Mouse (Mus musculus) hindbrain, postnatal 0 days (tissue): ENCODE data around the gene Arid5b. TPM values are rescaled to one million over a fixed set of nuclear protein-coding genes. Genes with fewer than 3 reads are reported as not detected.

Source experiments
- ATAC-seq: fragments of 200-750 bp; cut with Nextera tagmentation; 2 replicates; pipeline ENCODE4 v1.8.0; 2017; ENCODE audit warnings: mild to moderate bottlenecking, moderate TSS enrichment, moderate library complexity
- DNase-seq: peaks from one replicate; pipeline ENCODE4 v3.0.0-alpha.2; 2015; ENCODE audit warnings: low spot score
- H3K27ac ChIP-seq: fragments of 300-500 bp; sonication (generic); 2 replicates; pipeline ENCODE4 v1.5.1; 2014; ENCODE audit warnings: mild to moderate bottlenecking
- H3K27me3 ChIP-seq: fragments of 300-500 bp; sonication (generic); 2 replicates; pipeline ENCODE4 v1.6.1; 2014; ENCODE audit warnings: low read length, mixed read lengths; ENCODE audit not compliant: insufficient read depth
- H3K36me3 ChIP-seq: fragments of 300-500 bp; sonication (generic); 2 replicates; pipeline ENCODE4 v1.6.1; 2014; ENCODE audit warnings: low read length, mixed read lengths; ENCODE audit not compliant: insufficient read depth
- H3K4me1 ChIP-seq: fragments of 300-500 bp; sonication (generic); 2 replicates; pipeline ENCODE4 v1.6.1; 2014; ENCODE audit warnings: antibody characterized with exemption, low read length, mixed read lengths; ENCODE audit not compliant: insufficient read depth
- H3K4me2 ChIP-seq: fragments of 300-500 bp; sonication (generic); 2 replicates; pipeline ENCODE4 v1.6.1; 2014; ENCODE audit warnings: low read depth, mild to moderate bottlenecking, low read length, moderate library complexity, mixed read lengths
- H3K4me3 ChIP-seq: fragments of 300-500 bp; sonication (generic); 2 replicates; pipeline ENCODE4 v1.5.1; 2014; ENCODE audit warnings: low read length
- H3K9ac ChIP-seq: fragments of 300-500 bp; sonication (generic); replicated peaks from 2 replicates; pipeline ENCODE4 v1.6.1; 2014; ENCODE audit warnings: mild to moderate bottlenecking, low read length, moderate library complexity, mixed read lengths
- H3K9me3 ChIP-seq: fragments of 300-500 bp; sonication (generic); 2 replicates; pipeline ENCODE4 v1.6.1; 2016; ENCODE audit warnings: low read length, mixed read lengths
- CTCF ChIP-seq: IDR thresholded peaks from 2 replicates; pipeline ENCODE4 v1.5.1; 2016; ENCODE audit warnings: antibody characterized with exemption, control low read depth, low read depth
- WGBS: fragments of 180-500 bp; shearing (Covaris S2); extraction: QIAGEN DNeasy Blood & Tissue Kit; methylation state at CpG from one replicate; pipeline ENCODE4 v1.1.7; 2014; 5-methylcytosine and 5-hydroxymethylcytosine counted together
- polyA plus RNA-seq: library from polyadenylated mRNA; unstranded; fragments of >200 nt; fragmentation: Nextera tagmentation; extraction: Ambion mirVana; gene quantifications from 2 replicates; pipeline ENCODE4 v1.2.1, GENCODE M21; 2015
- total RNA-seq: library from RNA; depleted of rRNA; stranded (reverse); fragments of >200 nt; gene quantifications from 2 replicates; pipeline ENCODE4 v1.2.3, GENCODE M21; 2014

Arid5b gene
- total and polyA plus RNA-seq, 2 experiments from 2014 or later = 13.1 to 13.8 TPM

- ATAC-seq (peak; percentile 75), DNase-seq (peak; percentile 57)
- Histone ChIP-seq H3K9ac (no peak overlapping the region), H3K27ac (peak overlapping the region; percentile 56; the same call in 1 of the 2 replicates), H3K4me3 (peak overlapping the region; percentile 26; the same call in 1 of the 2 replicates), H3K9me3 (no peaks in the 10 kb centered on the region), H3K4me1 (0 out of 2 replicates have a peak, but pooled peaks cover 2% of the 10 kb centered on the region), H3K27me3 (no peaks in the 10 kb centered on the region), H3K4me2 (peak overlapping the region; percentile 54), H3K36me3 (no peaks in the 10 kb centered on the region)
- 22% methylated on average over 8 of the region's 8 CpGs for WGBS
- TF ChIP-seq CTCF = no peak
These were observed 87.4 kb downstream of the Arid5b start for GRCm38 (mm10) chr10:68191146-68191545.

GRCm38 (mm10) chr10:68189847-68190246, 88.7 kb downstream of the Arid5b start:
- H3K4me2 ChIP-seq = no peak overlapping the region
- no peak for TF ChIP-seq CTCF
- no peaks in the 10 kb centered on the region for H3K9me3 ChIP-seq
- 0 out of 2 replicates have a peak, but pooled peaks cover 2% of the 10 kb centered on the region for H3K4me1 ChIP-seq
- WGBS = 50% methylated on average over 3 of the region's 3 CpGs
- H3K9ac ChIP-seq = no peak overlapping the region
- DNase-seq (peak; percentile 32), ATAC-seq (no peak)
- no peaks in the 10 kb centered on the region for H3K27me3 ChIP-seq
- H3K27ac ChIP-seq = no peak overlapping the region
- H3K36me3 ChIP-seq = no peaks in the 10 kb centered on the region
- H3K4me3 ChIP-seq = no peak overlapping the region

- no peak for TF ChIP-seq CTCF
- Histone ChIP-seq H3K9ac (no peak overlapping the region), H3K4me2 (no peak overlapping the region), H3K27me3 (no peaks in the 10 kb centered on the region), H3K9me3 (no peaks in the 10 kb centered on the region), H3K27ac (no peak overlapping the region), H3K4me3 (no peak overlapping the region), H3K4me1 (no peaks in the 10 kb centered on the region), H3K36me3 (no peaks in the 10 kb centered on the region)
- DNase-seq = no peak
- no peak for ATAC-seq
- 93% methylated on average over 7 of the region's 7 CpGs for WGBS
These were observed 95.4 kb downstream of the Arid5b start for GRCm38 (mm10) chr10:68183096-68183495.

GRCm38 (mm10) chr10:68182266-68182665, 96.3 kb downstream of the Arid5b start:
- no peak overlapping the region for H3K4me3 ChIP-seq
- H3K9ac ChIP-seq = no peak overlapping the region
- H3K27ac ChIP-seq = no peak overlapping the region
- H3K36me3 ChIP-seq = no peaks in the 10 kb centered on the region
- no peaks in the 10 kb centered on the region for H3K27me3 ChIP-seq
- no peak for TF ChIP-seq CTCF
- H3K4me1 ChIP-seq = no peaks in the 10 kb centered on the region
- DNase-seq (no peak), ATAC-seq (no peak)
- no peaks in the 10 kb centered on the region for H3K9me3 ChIP-seq
- WGBS = 68% methylated on average over 6 of the region's 6 CpGs
- H3K4me2 ChIP-seq = no peak overlapping the region

- Histone ChIP-seq H3K9me3 (no peaks in the 10 kb centered on the region), H3K36me3 (no peaks in the 10 kb centered on the region), H3K27me3 (no peaks in the 10 kb centered on the region), H3K4me1 (no peaks in the 10 kb centered on the region), H3K4me2 (no peak overlapping the region), H3K27ac (no peak overlapping the region), H3K4me3 (no peak overlapping the region), H3K9ac (no peak overlapping the region; the same call in 1 of the 2 replicates)
- TF ChIP-seq CTCF = no peak
- ATAC-seq (no peak), DNase-seq (no peak)
- 97% methylated on average over 10 of the region's 10 CpGs for WGBS
These were observed 97.4 kb downstream of the Arid5b start for GRCm38 (mm10) chr10:68181156-68181555.

- Histone ChIP-seq H3K4me3 (no peak overlapping the region), H3K36me3 (no peaks in the 10 kb centered on the region), H3K27ac (no peak overlapping the region), H3K9ac (no peak overlapping the region), H3K27me3 (no peaks in the 10 kb centered on the region), H3K4me2 (no peak overlapping the region), H3K9me3 (no peaks in the 10 kb centered on the region), H3K4me1 (no peaks in the 10 kb centered on the region)
- no peak for TF ChIP-seq CTCF
- 94% methylated on average over 7 of the region's 7 CpGs for WGBS
- no peak for ATAC-seq
- DNase-seq = no peak
These were observed 97.8 kb downstream of the Arid5b start for GRCm38 (mm10) chr10:68180721-68181120.

- Histone ChIP-seq H3K4me2 (no peak overlapping the region), H3K9me3 (no peaks in the 10 kb centered on the region), H3K4me1 (no peaks in the 10 kb centered on the region), H3K4me3 (no peak overlapping the region), H3K36me3 (no peaks in the 10 kb centered on the region), H3K27ac (no peak overlapping the region), H3K27me3 (no peaks in the 10 kb centered on the region), H3K9ac (no peak overlapping the region)
- WGBS = 77% methylated on average over 4 of the region's 4 CpGs
- TF ChIP-seq CTCF = no peak
- ATAC-seq = no peak
- no peak for DNase-seq
These were observed 98.4 kb downstream of the Arid5b start for GRCm38 (mm10) chr10:68180151-68180550.
